7 mouse cellular contexts compared by ENCODE assay signal in the genomic region with DNA sequence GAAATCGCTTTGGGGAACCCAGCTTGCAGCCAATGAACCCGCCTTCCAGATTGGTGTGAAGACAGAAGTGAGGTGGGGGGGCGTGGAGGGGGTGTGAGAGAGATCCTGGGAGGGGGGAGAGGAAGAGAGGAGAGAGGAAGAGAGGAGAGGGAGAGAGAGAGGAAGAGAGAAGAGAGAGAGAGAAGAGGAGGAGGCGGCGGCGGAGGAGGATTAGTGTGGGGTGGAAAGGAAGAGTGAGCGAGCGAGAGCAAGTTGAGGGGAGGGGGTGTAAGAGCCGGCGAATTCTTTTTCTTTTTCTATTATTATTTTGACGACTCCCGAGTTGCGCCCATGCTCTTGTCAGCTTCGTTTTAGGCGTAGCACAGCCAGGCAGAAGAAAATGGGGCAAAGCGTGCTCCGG. TPM values are rescaled to one million over a fixed set of nuclear protein-coding genes. Genes with fewer than 3 reads are reported as not detected.
DNase-seq lines count a peak whose midpoint lies in the region; ATAC-seq and TF ChIP-seq lines count a peak whose summit lies in the region.

No protein-coding gene starts in this region.

- no peaks in the 10 kb centered on the region for H3K9me3 ChIP-seq in forebrain, embryonic 11.5 days (ENCODE audit: control insufficient read depth, low read length)
- H3K9me3 ChIP-seq in limb, embryonic 10.5 days (replicated peaks), result no peaks in the 10 kb centered on the region
- no peaks in the 10 kb centered on the region for H3K9me3 ChIP-seq in neural tube, embryonic 13.5 days

- no peaks in the 10 kb centered on the region for H3K4me1 ChIP-seq in bone marrow macrophage, adult 2 months (ENCODE audit: control insufficient read depth, insufficient read depth, low read length)
- no peaks in the 10 kb centered on the region for H3K4me1 ChIP-seq in forebrain, embryonic 11.5 days (replicated peaks; ENCODE audit: control insufficient read depth, insufficient read depth, low read length)
- H3K4me1 ChIP-seq in limb, embryonic 10.5 days, result no peaks in the 10 kb centered on the region
- H3K4me1 ChIP-seq in neural tube, embryonic 13.5 days (replicated peaks), result peaks cover 8% of the 10 kb centered on the region; the same call in 1 of the 2 replicates

- H3K27ac ChIP-seq in layer of hippocampus, adult 2 months, result peak overlapping the region; percentile 89
- no peak overlapping the region for H3K27ac ChIP-seq in bone marrow macrophage, adult 2 months (ENCODE audit: insufficient read depth, low read depth, low read length)
- H3K27ac ChIP-seq in forebrain, embryonic 11.5 days (ENCODE audit: low read depth, low read length), result no peak overlapping the region
- H3K27ac ChIP-seq in limb, embryonic 10.5 days, result no peak overlapping the region
- H3K27ac ChIP-seq in neural tube, embryonic 13.5 days (replicated peaks), result 0 out of 2 replicates have a peak overlapping the region, but pooled peaks have one; percentile 42

- TF ChIP-seq CTCF in layer of hippocampus, adult 2 months (conservative IDR thresholded peaks at IDR 0.05), result no peak
- no peak for TF ChIP-seq CTCF in bone marrow macrophage, adult 2 months (IDR thresholded peaks at IDR 0.05; ENCODE audit: low read depth, low read length)

- ATAC-seq in forebrain, embryonic 11.5 days (replicated peaks; ENCODE audit: low FRiP score), result no peak
- peak; percentile 36 for ATAC-seq in neural tube, embryonic 13.5 days (ENCODE audit: low read depth)

- TF ChIP-seq POLR2A in bone marrow macrophage, adult 2 months (IDR thresholded peaks at IDR 0.05; ENCODE audit: borderline replicate concordance, low read depth, low read length), result no peak

- DNase-seq in layer of hippocampus, adult 2 months (ENCODE audit: low spot score in 2 of 2), result peak; percentile 10 to 13
- no peak for DNase-seq in layer of hippocampus, postnatal 10 days (ENCODE audit: low spot score in 2 of 2)
- peak; percentile 50 for DNase-seq in forebrain, embryonic 11.5 days (ENCODE audit: low spot score)
- peak; percentile 34 for DNase-seq in limb, embryonic 10.5 days (ENCODE audit: low spot score)
- DNase-seq in urinary bladder, postnatal 10 days (ENCODE audit: low spot score), result no peak

- 12% methylated on average over 17 of the region's 17 CpGs for whole genome bisulfite sequencing in forebrain, embryonic 11.5 days
- WGBS in limb, embryonic 10.5 days, result 10% methylated on average over 16 of the region's 17 CpGs
- 22% methylated on average over 17 of the region's 17 CpGs for WGBS in neural tube, embryonic 13.5 days

- no peaks in the 10 kb centered on the region for H3K27me3 ChIP-seq in forebrain, embryonic 11.5 days (ENCODE audit: control insufficient read depth, insufficient read depth, low read length)
- H3K27me3 ChIP-seq in limb, embryonic 10.5 days (ENCODE audit: low read depth, poor library complexity, severe bottlenecking), result peaks cover 48% of the 10 kb centered on the region
- no peaks in the 10 kb centered on the region for H3K27me3 ChIP-seq in neural tube, embryonic 13.5 days

- peak overlapping the region; percentile 59 for H3K4me3 ChIP-seq in layer of hippocampus, adult 2 months
- H3K4me3 ChIP-seq in bone marrow macrophage, adult 2 months (ENCODE audit: insufficient read depth, low read length), result peak overlapping the region; percentile 25
- H3K4me3 ChIP-seq in forebrain, embryonic 11.5 days (ENCODE audit: low read depth, low read length), result peak overlapping the region; percentile 34
- peak overlapping the region; percentile 50 for H3K4me3 ChIP-seq in limb, embryonic 10.5 days
- peak overlapping the region; percentile 48 for H3K4me3 ChIP-seq in neural tube, embryonic 13.5 days

- H3K4me2 ChIP-seq in forebrain, embryonic 11.5 days (ENCODE audit: low read depth, low read length, severe bottlenecking), result peak overlapping the region; percentile 64
- H3K4me2 ChIP-seq in neural tube, embryonic 13.5 days, result peak overlapping the region; percentile 69

- no peaks in the 10 kb centered on the region for H3K36me3 ChIP-seq in forebrain, embryonic 11.5 days (ENCODE audit: control insufficient read depth, insufficient read depth, low read length)
- no peaks in the 10 kb centered on the region for H3K36me3 ChIP-seq in limb, embryonic 10.5 days
- no peaks in the 10 kb centered on the region for H3K36me3 ChIP-seq in neural tube, embryonic 13.5 days

- peak overlapping the region; percentile 32 for H3K9ac ChIP-seq in forebrain, embryonic 11.5 days (ENCODE audit: low read length)
- H3K9ac ChIP-seq in neural tube, embryonic 13.5 days, result peak overlapping the region; percentile 71

RNA-seq across cellular contexts. Expression of a gene that starts 0.5 kb away (rescaled TPM):
- 100 to 1,000 TPM; 164 to 176 TPM for total RNA-seq in layer of hippocampus, adult 2 months (2021)
- 10 to 100 TPM; 95.2 to 98.5 TPM for total RNA-seq in layer of hippocampus, postnatal 10 days (2021)
- 0.36 and 0.39 TPM in 2 replicates for polyA plus RNA-seq in bone marrow macrophage, adult 2 months (2012; ENCODE audit: insufficient read depth, insufficient read length, missing spikeins)
- 4.2 and 4.3 TPM in 2 replicates for polyA plus RNA-seq in forebrain, embryonic 11.5 days (2014; fragmentation: Nextera tagmentation; extraction: Ambion mirVana)
- 1.4 and 2.4 TPM in 2 replicates for polyA plus RNA-seq in limb, embryonic 10.5 days (2016; fragmentation: Nextera tagmentation; extraction: Ambion mirVana)
- 9.0 and 13.6 TPM in 2 replicates for polyA plus RNA-seq in neural tube, embryonic 13.5 days (2015; fragmentation: Nextera tagmentation; extraction: Ambion mirVana)

Comparison
In these comparisons a context has a peak if more than half of its experiments do, and no peak if none do; other contexts are left out.
1. DNase-seq: peak in layer of hippocampus, adult 2 months (2 of 2), forebrain, embryonic 11.5 days (single experiment) and limb, embryonic 10.5 days (single experiment); none in layer of hippocampus, postnatal 10 days (0 of 2) and urinary bladder, postnatal 10 days (single experiment).
2. H3K27ac ChIP-seq: peak in layer of hippocampus, adult 2 months (single experiment) and neural tube, embryonic 13.5 days (single experiment); none in bone marrow macrophage, adult 2 months (single experiment), forebrain, embryonic 11.5 days (single experiment) and limb, embryonic 10.5 days (single experiment).
3. Peak in every context shown above with its lines, with median percentiles within 50 percentile points of each other: H3K4me3 ChIP-seq.